Mouse (Mus musculus): ENCODE data around the gene Hspa1a. TPM values are rescaled to one million over a fixed set of nuclear protein-coding genes. Genes with fewer than 3 reads are reported as not detected.
"Not testable (repeated sequence)": the region's sequence is repeated elsewhere in the genome, so short reads cannot be mapped to it uniquely, and the experiment has no call there.

Gene Hspa1a
- polyA plus RNA-seq, 1 experiment from 2014 or later = 2.3 TPM

DNA sequence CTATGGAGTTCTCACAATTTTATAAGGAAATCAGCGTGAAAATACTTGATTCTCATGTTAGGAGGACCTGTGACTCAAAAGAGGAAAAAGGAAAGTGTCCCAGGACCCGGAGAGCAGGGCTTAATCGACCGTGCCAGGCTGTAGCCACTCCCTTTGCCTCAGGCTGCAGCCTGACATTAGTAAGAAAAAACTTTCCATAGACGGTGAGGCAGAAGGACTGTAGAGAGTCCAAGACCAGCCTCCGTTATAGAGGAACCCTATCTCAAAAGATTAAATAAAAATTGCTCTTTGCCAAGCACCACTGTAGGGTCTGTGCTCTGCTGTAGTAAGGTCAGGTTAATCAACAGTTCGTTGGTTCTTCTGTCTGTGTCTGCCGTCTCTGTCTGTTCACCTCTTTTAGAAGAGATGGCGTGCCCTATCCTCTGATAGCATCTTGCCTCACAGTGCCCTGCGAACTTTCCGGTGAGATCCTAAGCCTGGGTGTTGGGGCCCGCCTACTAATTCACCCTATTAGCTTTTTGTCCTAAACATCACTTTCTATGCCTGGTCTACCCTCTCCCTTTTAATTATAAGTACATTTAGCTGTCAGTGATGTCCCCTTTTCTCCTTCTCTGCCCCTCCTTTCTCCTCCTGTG lies 12.0 kb downstream of the Hspa1a start:
- Histone ChIP-seq H3K9ac (replicated peaks) (peak overlapping the region; percentile 66), H3K27me3 (peaks cover 59% of the 10 kb centered on the region)

DNA sequence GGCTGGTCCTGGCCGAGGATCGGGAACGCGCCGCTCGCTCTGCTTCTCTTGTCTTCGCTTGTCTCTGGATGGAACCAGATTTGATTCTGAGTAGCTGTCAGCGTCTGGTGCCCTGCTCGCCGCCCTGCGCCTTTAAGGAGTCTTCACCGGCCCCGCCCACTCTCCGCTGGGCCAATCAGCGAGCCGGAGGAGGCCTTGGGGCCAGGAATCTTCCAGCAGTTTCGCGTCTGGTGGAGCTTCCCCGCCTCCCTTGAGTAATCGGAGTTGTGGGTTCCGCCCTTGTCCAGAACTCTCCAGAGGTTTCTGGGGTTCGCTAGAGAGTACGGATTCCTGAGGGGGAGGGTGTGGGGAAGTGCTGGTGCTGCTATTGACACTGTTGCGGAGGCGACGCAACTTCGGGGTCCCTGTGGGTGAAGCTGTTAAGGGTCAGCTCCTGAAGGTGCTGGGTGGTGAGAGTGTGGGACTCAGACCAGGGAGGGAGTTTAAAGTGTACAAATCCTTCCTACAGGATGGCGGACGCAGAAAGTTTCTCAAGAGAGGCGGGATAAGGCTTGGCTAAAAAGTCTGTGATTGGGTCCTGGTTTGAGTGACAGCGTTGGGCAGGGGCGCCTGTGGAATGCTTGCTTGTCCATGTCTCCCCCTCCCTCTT lies 12.7 kb downstream of the Hspa1a start, which contains the start of gene Hspa1b:
Gene Hspa1b, minus strand, starts transcription at position 109 of the 649 bp plus-strand sequence.
- not testable (repeated sequence) for H3K9me3 ChIP-seq, H3K36me3 ChIP-seq
- H3K27me3 ChIP-seq = peaks cover 60% of the 10 kb centered on the region
- peak; percentile 92 for ATAC-seq (ENCODE audit: low FRiP score, low read depth)
- H3K4me1 ChIP-seq = peaks cover 11% of the 10 kb centered on the region
- H3K27ac ChIP-seq (replicated peaks) = peak within 1 kb of the TSS; percentile 75
- peak within 1 kb of the TSS; percentile 66 for H3K9ac ChIP-seq (replicated peaks)
- peak within 1 kb of the TSS; percentile 49 for H3K4me3 ChIP-seq
- H3K4me2 ChIP-seq (replicated peaks) = peak within 1 kb of the TSS; percentile 80
- under 1% methylated on average over 29 of the region's 32 CpGs for WGBS

More for the DNA sequence above, 12.0 kb downstream of the Hspa1a start:
- Histone ChIP-seq H3K4me2 (replicated peaks) (peak overlapping the region; percentile 80), H3K36me3 (no peaks in the 10 kb centered on the region), H3K9me3 (no peaks in the 10 kb centered on the region), H3K4me3 (peak overlapping the region; percentile 49), H3K4me1 (peaks cover 11% of the 10 kb centered on the region), H3K27ac (replicated peaks) (no peak overlapping the region)
- 13% methylated on average over 12 of the region's 12 CpGs for WGBS
- ATAC-seq (ENCODE audit: low FRiP score, low read depth) = peak; percentile 17; the same call in 1 of the 2 replicates

DNA sequence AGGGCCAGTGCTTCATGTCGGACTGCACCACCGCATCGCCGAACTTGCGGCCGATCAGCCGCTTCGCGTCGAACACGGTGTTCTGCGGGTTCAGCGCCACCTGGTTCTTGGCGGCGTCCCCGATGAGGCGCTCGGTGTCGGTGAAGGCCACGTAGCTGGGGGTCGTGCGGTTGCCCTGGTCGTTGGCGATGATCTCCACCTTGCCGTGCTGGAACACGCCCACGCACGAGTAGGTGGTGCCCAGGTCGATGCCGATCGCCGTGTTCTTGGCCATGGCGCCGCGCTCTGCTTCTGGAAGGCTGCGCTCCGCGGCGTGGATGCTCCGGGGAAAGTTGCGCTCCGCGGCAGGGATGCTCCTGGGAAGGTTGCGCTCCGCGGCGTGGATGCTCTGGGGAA lies 13.2 kb downstream of the Hspa1a start:
- 1% methylated on average over 29 of the region's 47 CpGs for WGBS
- peak overlapping the region; percentile 80 for H3K4me2 ChIP-seq (replicated peaks)
- H3K4me1 ChIP-seq = peaks cover 11% of the 10 kb centered on the region
- H3K9ac ChIP-seq (replicated peaks); H3K27ac ChIP-seq (replicated peaks); H3K36me3 ChIP-seq; H3K9me3 ChIP-seq: not testable (repeated sequence)
- peak; percentile 51 for ATAC-seq (ENCODE audit: low FRiP score, low read depth)
- H3K4me3 ChIP-seq = peak overlapping the region; percentile 49
- H3K27me3 ChIP-seq = peaks cover 60% of the 10 kb centered on the region

DNA sequence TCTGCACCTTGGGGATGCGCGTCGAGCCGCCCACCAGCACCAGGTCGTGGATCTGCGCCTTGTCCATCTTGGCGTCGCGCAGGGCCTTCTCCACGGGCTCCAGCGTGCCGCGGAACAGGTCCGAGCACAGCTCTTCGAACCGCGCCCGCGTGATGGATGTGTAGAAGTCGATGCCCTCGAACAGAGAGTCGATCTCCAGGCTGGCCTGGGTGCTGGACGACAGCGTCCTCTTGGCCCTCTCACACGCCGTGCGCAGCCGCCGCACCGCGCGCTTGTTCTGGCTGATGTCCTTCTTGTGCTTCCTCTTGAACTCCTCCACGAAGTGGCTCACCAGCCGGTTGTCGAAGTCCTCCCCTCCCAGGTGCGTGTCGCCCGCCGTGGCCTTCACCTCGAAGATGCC lies 14.0 kb downstream of the Hspa1a start:
- H3K4me2 ChIP-seq (replicated peaks); H3K4me3 ChIP-seq; H3K9ac ChIP-seq (replicated peaks); H3K9me3 ChIP-seq; ATAC-seq (ENCODE audit: low FRiP score, low read depth); H3K27ac ChIP-seq (replicated peaks); H3K36me3 ChIP-seq: not testable (repeated sequence)
- Histone ChIP-seq H3K4me1 (peaks cover 11% of the 10 kb centered on the region), H3K27me3 (peaks cover 58% of the 10 kb centered on the region)
- 26% methylated on average over 28 of the region's 40 CpGs for WGBS

DNA sequence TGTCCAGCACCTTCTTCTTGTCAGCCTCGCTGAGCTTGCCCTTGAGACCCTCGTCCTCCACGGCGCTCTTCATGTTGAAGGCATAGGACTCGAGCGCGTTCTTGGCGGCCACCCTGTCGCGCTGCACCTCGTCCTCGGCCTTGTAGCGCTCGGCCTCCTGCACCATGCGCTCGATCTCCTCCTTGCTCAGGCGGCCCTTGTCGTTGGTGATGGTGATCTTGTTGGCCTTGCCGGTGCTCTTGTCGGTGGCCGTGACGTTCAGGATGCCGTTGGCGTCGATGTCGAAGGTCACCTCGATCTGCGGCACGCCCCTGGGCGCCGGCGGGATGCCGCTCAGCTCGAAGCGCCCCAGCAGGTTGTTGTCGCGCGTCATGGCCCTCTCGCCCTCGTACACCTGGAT lies 14.7 kb downstream of the Hspa1a start:
- H3K27ac ChIP-seq (replicated peaks); H3K36me3 ChIP-seq; H3K4me3 ChIP-seq; H3K4me2 ChIP-seq (replicated peaks); ATAC-seq (ENCODE audit: low FRiP score, low read depth); H3K9ac ChIP-seq (replicated peaks); H3K9me3 ChIP-seq: not testable (repeated sequence)
- peaks cover 51% of the 10 kb centered on the region for H3K27me3 ChIP-seq
- 17% methylated on average over 36 of the region's 40 CpGs for WGBS
- H3K4me1 ChIP-seq = peaks cover 11% of the 10 kb centered on the region

DNA sequence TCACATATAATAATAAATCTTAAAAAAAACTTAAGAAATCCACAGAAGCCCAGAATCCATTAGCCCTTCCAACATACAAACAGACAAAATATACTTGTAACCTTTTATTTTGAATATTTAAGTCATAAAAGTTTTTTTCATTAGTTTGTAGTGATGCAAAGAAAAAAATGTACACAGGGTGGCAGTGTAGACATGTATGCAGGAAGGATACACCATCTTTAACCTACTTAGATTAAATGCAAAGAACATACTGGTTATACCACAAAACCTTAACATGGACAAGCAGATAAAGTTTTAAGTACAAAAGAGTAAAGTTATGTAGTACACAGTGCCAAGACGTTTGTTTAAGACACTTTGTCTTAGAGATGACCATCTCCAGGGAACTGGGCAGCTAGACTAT lies 15.6 kb downstream of the Hspa1a start:
- no peak overlapping the region for H3K4me2 ChIP-seq (replicated peaks)
- ATAC-seq (ENCODE audit: low FRiP score, low read depth) = no peak
- 58% methylated on average over 1 of the region's 1 CpGs for WGBS

DNA sequence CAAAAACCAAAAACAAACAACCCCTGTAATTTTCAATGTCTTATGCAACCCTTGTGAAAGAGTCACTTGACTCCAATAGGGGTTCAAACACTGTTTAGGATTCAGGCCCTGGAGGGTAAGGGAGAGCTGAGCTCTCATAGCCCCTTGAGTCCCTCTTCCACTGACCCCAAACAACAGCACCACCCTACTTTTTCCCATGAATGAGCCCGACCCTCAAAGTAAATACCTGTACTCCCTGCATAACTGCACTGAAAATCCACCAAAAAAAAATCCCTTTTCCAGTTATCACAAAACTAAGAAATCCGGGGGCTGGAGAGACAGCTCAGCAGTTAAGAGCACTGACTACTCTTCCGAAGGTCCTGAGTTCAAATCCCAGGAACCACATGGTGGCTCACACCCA lies 16.1 kb downstream of the Hspa1a start:
- no peak overlapping the region for H3K4me2 ChIP-seq (replicated peaks)
- H3K9me3 ChIP-seq = no peaks in the 10 kb centered on the region
- ATAC-seq (ENCODE audit: low FRiP score, low read depth) = no peak
- no peak overlapping the region for H3K27ac ChIP-seq (replicated peaks)
- WGBS = 80% methylated on average over 3 of the region's 3 CpGs
- H3K4me1 ChIP-seq = peaks cover 12% of the 10 kb centered on the region
- H3K9ac ChIP-seq (replicated peaks) = no peak overlapping the region
- no peak overlapping the region for H3K4me3 ChIP-seq
- peaks cover 39% of the 10 kb centered on the region for H3K27me3 ChIP-seq
- peaks cover 1% of the 10 kb centered on the region; the same call in 1 of the 2 replicates for H3K36me3 ChIP-seq

More for the DNA sequence above, 15.6 kb downstream of the Hspa1a start:
- peaks cover 11% of the 10 kb centered on the region for H3K4me1 ChIP-seq
- H3K27ac ChIP-seq (replicated peaks) = no peak overlapping the region
- H3K27me3 ChIP-seq = peaks cover 42% of the 10 kb centered on the region
- no peaks in the 10 kb centered on the region for H3K36me3 ChIP-seq
- no peak overlapping the region for H3K9ac ChIP-seq (replicated peaks)
- H3K9me3 ChIP-seq = no peaks in the 10 kb centered on the region
- no peak overlapping the region for H3K4me3 ChIP-seq

DNA sequence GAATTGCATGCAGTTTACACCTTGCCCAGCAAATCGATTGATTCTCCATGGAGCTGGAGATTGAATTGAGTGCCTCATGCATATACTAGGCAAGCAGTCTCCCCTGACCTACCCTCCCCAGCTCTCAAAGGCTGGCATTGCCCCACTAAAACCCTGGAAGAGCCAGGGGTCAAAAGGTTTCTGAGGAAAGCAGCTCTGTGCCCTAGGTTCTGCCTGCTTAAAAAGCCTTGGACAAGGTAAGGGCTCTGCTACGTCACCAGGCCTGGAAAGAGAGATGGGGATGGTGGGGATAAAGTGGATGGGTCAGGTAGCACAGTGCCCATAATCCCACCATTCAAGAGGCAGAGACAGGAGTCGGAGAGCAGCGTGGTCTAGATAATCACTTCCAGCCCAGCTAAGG lies 17.1 kb downstream of the Hspa1a start:
- Histone ChIP-seq H3K27ac (replicated peaks) (no peak overlapping the region), H3K4me3 (no peak overlapping the region), H3K9ac (replicated peaks) (0 out of 2 replicates have a peak overlapping the region, but pooled peaks have one; percentile 2), H3K4me2 (replicated peaks) (no peak overlapping the region), H3K36me3 (peaks cover 12% of the 10 kb centered on the region), H3K9me3 (no peaks in the 10 kb centered on the region), H3K27me3 (peaks cover 30% of the 10 kb centered on the region), H3K4me1 (peaks cover 16% of the 10 kb centered on the region)
- no peak for ATAC-seq (ENCODE audit: low FRiP score, low read depth)
- WGBS = 85% methylated on average over 4 of the region's 4 CpGs

DNA sequence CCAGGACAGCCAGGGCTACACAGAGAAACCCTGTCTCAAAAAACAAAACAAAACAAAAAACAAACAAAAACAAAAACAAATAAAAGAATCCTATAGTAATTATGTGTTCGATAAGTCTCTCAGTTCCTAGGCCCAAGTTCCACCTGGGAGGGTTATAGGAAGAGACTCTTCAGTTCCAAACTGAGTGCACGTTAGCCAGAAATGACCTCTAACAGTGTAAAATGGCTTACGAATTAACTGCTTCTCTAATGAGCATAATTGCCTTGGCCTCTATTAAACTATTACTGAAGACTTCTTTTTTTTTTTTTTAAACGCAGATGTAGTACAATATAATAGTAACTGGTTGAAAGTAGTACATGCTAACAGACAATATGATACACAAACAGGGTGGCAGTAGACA lies 18.1 kb downstream of the Hspa1a start:
- H3K27me3 ChIP-seq = peaks cover 29% of the 10 kb centered on the region
- no peak overlapping the region for H3K4me2 ChIP-seq (replicated peaks)
- H3K9me3 ChIP-seq = no peaks in the 10 kb centered on the region
- H3K4me1 ChIP-seq = peaks cover 10% of the 10 kb centered on the region
- no peak for ATAC-seq (ENCODE audit: low FRiP score, low read depth)
- peaks cover 18% of the 10 kb centered on the region for H3K36me3 ChIP-seq
- H3K9ac ChIP-seq (replicated peaks) = no peak overlapping the region
- WGBS = 92% methylated on average over 4 of the region's 4 CpGs
- no peak overlapping the region for H3K4me3 ChIP-seq
- H3K27ac ChIP-seq (replicated peaks) = no peak overlapping the region

DNA sequence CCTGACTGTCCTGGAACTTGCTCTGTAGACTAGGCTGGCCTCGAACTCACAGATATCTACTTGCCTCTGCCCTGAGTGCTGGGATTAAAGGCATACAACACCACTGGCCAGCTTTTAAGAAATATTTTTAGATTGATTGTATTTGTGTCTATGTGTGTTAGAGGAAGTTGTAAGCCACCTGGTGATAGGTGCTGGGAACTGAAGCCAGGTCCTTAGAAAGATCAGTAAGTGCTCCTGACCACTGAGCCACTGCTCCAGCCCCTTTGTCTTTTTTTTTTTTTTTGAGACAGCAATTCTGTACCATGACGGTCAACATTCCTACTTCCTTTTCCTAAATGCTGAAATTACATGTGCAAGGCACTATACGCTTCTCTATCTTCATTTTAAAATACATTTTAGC lies 18.7 kb downstream of the Hspa1a start:
- WGBS = 93% methylated on average over 3 of the region's 3 CpGs
- Histone ChIP-seq H3K4me2 (replicated peaks) (0 out of 2 replicates have a peak overlapping the region, but pooled peaks have one; percentile 41), H3K4me3 (0 out of 2 replicates have a peak overlapping the region, but pooled peaks have one; percentile 80), H3K4me1 (peaks cover 10% of the 10 kb centered on the region), H3K9me3 (no peaks in the 10 kb centered on the region), H3K36me3 (peaks cover 18% of the 10 kb centered on the region), H3K27ac (replicated peaks) (peak overlapping the region; percentile 88; the same call in 1 of the 2 replicates), H3K27me3 (peaks cover 29% of the 10 kb centered on the region), H3K9ac (replicated peaks) (no peak overlapping the region)
- ATAC-seq (ENCODE audit: low FRiP score, low read depth) = no peak

DNA sequence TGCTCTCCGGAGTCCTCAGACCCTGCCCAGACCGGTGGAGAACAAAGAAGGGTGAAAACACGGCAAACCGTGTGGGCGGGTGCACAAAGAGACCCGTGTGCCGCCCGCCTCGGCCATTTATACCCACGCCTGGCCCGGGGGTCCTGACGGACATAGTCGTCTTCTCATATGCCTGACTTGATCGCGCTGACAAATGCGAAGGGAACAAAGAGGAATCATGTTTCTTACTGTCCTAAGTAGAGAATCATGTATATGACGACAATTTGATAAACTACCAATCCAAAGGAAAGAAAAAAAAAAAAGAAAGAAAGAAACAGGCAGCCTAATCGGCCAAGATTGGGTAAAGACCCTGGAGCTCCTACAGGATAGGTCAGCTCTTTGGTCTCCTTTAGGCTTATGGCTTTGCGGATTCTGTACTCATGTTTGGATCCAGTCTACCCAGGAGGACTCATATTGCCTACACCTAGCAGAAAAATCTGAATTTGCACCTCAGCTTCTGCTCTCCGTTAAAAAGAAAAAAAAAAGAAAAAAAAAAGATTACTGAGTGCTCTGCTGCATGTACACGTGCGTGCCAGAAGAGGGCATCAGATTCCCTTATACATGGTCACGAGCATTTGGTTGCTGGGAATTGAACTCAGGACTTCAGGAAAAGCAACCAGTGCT lies 19.4 kb downstream of the Hspa1a start:
- H3K27me3 ChIP-seq = peaks cover 26% of the 10 kb centered on the region
- peak overlapping the region; percentile 80 for H3K4me3 ChIP-seq
- no peaks in the 10 kb centered on the region for H3K9me3 ChIP-seq
- peak; percentile 85 for ATAC-seq (ENCODE audit: low FRiP score, low read depth)
- peak overlapping the region; percentile 70 for H3K4me2 ChIP-seq (replicated peaks)
- H3K36me3 ChIP-seq = peaks cover 18% of the 10 kb centered on the region
- H3K27ac ChIP-seq (replicated peaks) = peak overlapping the region; percentile 88
- WGBS = under 1% methylated on average over 23 of the region's 23 CpGs
- H3K4me1 ChIP-seq = peaks cover 10% of the 10 kb centered on the region
- H3K9ac ChIP-seq (replicated peaks) = peak overlapping the region; percentile 97

All from midbrain, embryonic 12.5 days (tissue).